Mouse (Mus musculus): ENCODE results near the gene Echdc1. TPM values are rescaled to one million over a fixed set of nuclear protein-coding genes. Genes with fewer than 3 reads are reported as not detected.

Echdc1 gene
- polyA plus RNA-seq (2014; fragmentation: Illumina TruSeq; extraction: RNeasy Lipid Tissue Mini Kit (QIAGEN cat#74804); ENCODE audit: low read depth, low replicate concordance), result 105 TPM

GRCm38 (mm10) chr10:29313064-29313638 is at the start of gene Echdc1:
Gene Echdc1, plus strand, starts transcription at chr10:29313166.

DNA sequence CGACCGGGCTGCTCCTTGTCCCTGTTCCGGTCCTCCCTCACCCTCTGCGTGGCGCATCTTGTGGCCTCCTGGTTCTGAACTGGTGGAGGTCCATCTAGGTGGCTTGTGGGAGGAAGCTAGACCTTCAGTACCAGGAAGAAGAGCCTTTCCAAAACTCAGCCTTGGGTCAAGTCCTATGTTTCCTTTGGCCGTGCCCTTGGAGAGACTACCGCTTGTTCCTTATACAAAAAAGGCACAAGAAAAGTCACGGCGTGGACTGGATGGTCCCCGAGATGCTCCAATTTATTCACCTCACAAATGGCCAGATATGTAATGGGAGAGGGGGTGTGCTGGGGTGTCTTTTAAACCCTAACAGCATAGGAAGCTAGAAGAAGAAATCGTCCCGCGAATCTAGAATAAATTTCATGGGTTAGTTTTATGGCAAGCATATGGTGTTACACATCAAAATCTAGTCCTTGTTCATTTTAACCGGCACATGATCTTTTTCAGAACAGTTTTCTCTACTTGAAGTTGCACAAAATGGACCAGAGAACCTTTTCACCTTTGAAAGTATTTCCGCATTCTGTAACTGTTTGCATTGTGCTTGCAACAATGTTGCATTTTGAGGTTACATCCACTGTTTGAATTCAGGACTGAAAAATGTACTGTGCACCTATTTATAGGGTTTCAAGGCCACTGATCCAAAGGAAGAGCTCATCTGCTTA is 49.4 kb downstream of the Echdc1 start, which contains the start of gene Rnf146:
Rnf146 (minus strand) TSS at position 246 of the 704 bp plus-strand sequence.

Other genes starting within 250 kb of the Echdc1 start
- 2.1 TPM for gene Soga3, start 169.3 kb upstream of the Echdc1 start, polyA plus RNA-seq (2014; fragmentation: Illumina TruSeq; extraction: RNeasy Lipid Tissue Mini Kit (QIAGEN cat#74804); ENCODE audit: low read depth, low replicate concordance)
- gene Gm49353, start 114.2 kb upstream of the Echdc1 start, polyA plus RNA-seq (2014; fragmentation: Illumina TruSeq; extraction: RNeasy Lipid Tissue Mini Kit (QIAGEN cat#74804); ENCODE audit: low read depth, low replicate concordance), result 1.0 TPM
- gene 9330159F19Rik, start 101.6 kb upstream of the Echdc1 start, polyA plus RNA-seq (2014; fragmentation: Illumina TruSeq; extraction: RNeasy Lipid Tissue Mini Kit (QIAGEN cat#74804); ENCODE audit: low read depth, low replicate concordance), result 3.9 TPM
- gene Rnf146, start 49.3 kb downstream of the Echdc1 start, polyA plus RNA-seq (2014; fragmentation: Illumina TruSeq; extraction: RNeasy Lipid Tissue Mini Kit (QIAGEN cat#74804); ENCODE audit: low read depth, low replicate concordance), result 107 TPM
- gene Rspo3, start 222.7 kb downstream of the Echdc1 start, polyA plus RNA-seq (2014; fragmentation: Illumina TruSeq; extraction: RNeasy Lipid Tissue Mini Kit (QIAGEN cat#74804); ENCODE audit: low read depth, low replicate concordance), result 15.9 TPM